Mouse (Mus musculus): Measurements from ENCODE around the gene Bscl2. TPM values are rescaled to one million over a fixed set of nuclear protein-coding genes. Genes with fewer than 3 reads are reported as not detected.
"Not testable (repeated sequence)": the region's sequence is repeated elsewhere in the genome, so short reads cannot be mapped to it uniquely, and the experiment has no call there.

The Bscl2 gene
- polyA plus RNA-seq, 1 experiment: 204 TPM

- DNase-seq: no peak
- TF ChIP-seq CTCF (conservative IDR thresholded peaks at IDR 0.05; ENCODE audit: insufficient read depth, insufficient read length, low read depth, low read length) (no peak), POLR2A (IDR thresholded peaks at IDR 0.05; ENCODE audit: low read depth, low read length) (no peak)
- no peak overlapping the region for H3K27ac ChIP-seq (ENCODE audit: insufficient read depth, low read depth, low read length)
- 90% methylated on average over 9 of the region's 9 CpGs for WGBS
- no peaks in the 10 kb centered on the region; the same call in 1 of the 2 replicates for H3K4me1 ChIP-seq (ENCODE audit: control insufficient read depth, insufficient read depth, low read length)
- H3K4me3 ChIP-seq (ENCODE audit: insufficient read depth, low read depth, low read length): no peak overlapping the region
- no peaks in the 10 kb centered on the region for H3K27me3 ChIP-seq (replicated peaks; ENCODE audit: control insufficient read depth, insufficient read depth, low read length)
- H3K36me3 ChIP-seq (ENCODE audit: control insufficient read depth, insufficient read depth, low read length): peaks cover 2% of the 10 kb centered on the region
These were observed 58.2 kb downstream of the Bscl2 start for GRCm38 (mm10) chr19:8895397-8895960.

GRCm38 (mm10) chr19:8896231-8896630 lies 59.0 kb downstream of the Bscl2 start:
- DNase-seq: not testable (repeated sequence)
- 79% methylated on average over 5 of the region's 5 CpGs for WGBS

GRCm38 (mm10) chr19:8897211-8897864 lies 60.1 kb downstream of the Bscl2 start:
- H3K27ac ChIP-seq (ENCODE audit: insufficient read depth, low read depth, low read length): peak overlapping the region; percentile 43
- WGBS: 17% methylated on average over 21 of the region's 21 CpGs
- H3K36me3 ChIP-seq (ENCODE audit: control insufficient read depth, insufficient read depth, low read length); H3K27me3 ChIP-seq (replicated peaks; ENCODE audit: control insufficient read depth, insufficient read depth, low read length); H3K4me1 ChIP-seq (ENCODE audit: control insufficient read depth, insufficient read depth, low read length): not testable (repeated sequence)
- H3K4me3 ChIP-seq (ENCODE audit: insufficient read depth, low read depth, low read length): peak overlapping the region; percentile 88
- peak; percentile 62 for DNase-seq

More at GRCm38 (mm10) chr19:8896231-8896630, 59.0 kb downstream of the Bscl2 start:
- H3K27me3 ChIP-seq (replicated peaks; ENCODE audit: control insufficient read depth, insufficient read depth, low read length); H3K4me1 ChIP-seq (ENCODE audit: control insufficient read depth, insufficient read depth, low read length); H3K4me3 ChIP-seq (ENCODE audit: insufficient read depth, low read depth, low read length); H3K36me3 ChIP-seq (ENCODE audit: control insufficient read depth, insufficient read depth, low read length); H3K27ac ChIP-seq (ENCODE audit: insufficient read depth, low read depth, low read length): not testable (repeated sequence)

- H3K4me3 ChIP-seq (ENCODE audit: insufficient read depth, low read depth, low read length): peak within 1 kb of the TSS; percentile 88
- no peaks in the 10 kb centered on the region; the same call in 1 of the 2 replicates for H3K4me1 ChIP-seq (ENCODE audit: control insufficient read depth, insufficient read depth, low read length)
- no peaks in the 10 kb centered on the region for H3K27me3 ChIP-seq (replicated peaks; ENCODE audit: control insufficient read depth, insufficient read depth, low read length)
- TF ChIP-seq CTCF (conservative IDR thresholded peaks at IDR 0.05; ENCODE audit: insufficient read depth, insufficient read length, low read depth, low read length): no peak
- peak; percentile 75 for TF ChIP-seq POLR2A (IDR thresholded peaks at IDR 0.05; ENCODE audit: low read depth, low read length)
- under 1% methylated on average over 53 of the region's 53 CpGs for WGBS
- DNase-seq: peak; percentile 98
- peak within 1 kb of the TSS; percentile 83 for H3K27ac ChIP-seq (ENCODE audit: insufficient read depth, low read depth, low read length)
- no peaks in the 10 kb centered on the region; the same call in none of the 2 replicates for H3K36me3 ChIP-seq (ENCODE audit: control insufficient read depth, insufficient read depth, low read length)
These were observed 60.7 kb downstream of the Bscl2 start, which contains the start of gene Ganab for GRCm38 (mm10) chr19:8897865-8898495. Ganab (plus strand) TSS chr19:8898071.

Other genes with a start within 250 kb of the Bscl2 start
- gene Slc22a8, start 246.2 kb upstream of the Bscl2 start, polyA plus RNA-seq (2012; rRNA removed): 526 and 582 TPM in 2 replicates
- 355 and 358 TPM in 2 replicates for gene Slc22a6, start 219.4 kb upstream of the Bscl2 start, polyA plus RNA-seq (2012; rRNA removed)
- 0.53 and 0.62 TPM in 2 replicates for gene Chrm1, start 173.7 kb upstream of the Bscl2 start, polyA plus RNA-seq (2012; rRNA removed)
- gene Slc3a2, start 114.1 kb upstream of the Bscl2 start, polyA plus RNA-seq (2012; rRNA removed): 560 and 573 TPM in 2 replicates
- 28.2 and 29.3 TPM in 2 replicates for gene Wdr74, start 101.6 kb upstream of the Bscl2 start, polyA plus RNA-seq (2012; rRNA removed)
- 0.39 TPM in 1 of 2 replicates, not detected in the other for gene 1700092M07Rik, start 96.7 kb upstream of the Bscl2 start, polyA plus RNA-seq (2012; rRNA removed)
- 51.4 and 59.4 TPM in 2 replicates for gene Stx5a, start 96.1 kb upstream of the Bscl2 start, polyA plus RNA-seq (2012; rRNA removed)
- gene Nxf1, start 80.4 kb upstream of the Bscl2 start, polyA plus RNA-seq (2012; rRNA removed): 84.0 and 89.7 TPM in 2 replicates
- gene Tmem223, start 66.5 kb upstream of the Bscl2 start, polyA plus RNA-seq (2012; rRNA removed): 238 and 291 TPM in 2 replicates
- 105 and 110 TPM in 2 replicates for gene Tmem179b, start 63.0 kb upstream of the Bscl2 start, polyA plus RNA-seq (2012; rRNA removed)
- 10.4 and 12.1 TPM in 2 replicates for gene Taf6l, start 51.0 kb upstream of the Bscl2 start, polyA plus RNA-seq (2012; rRNA removed)
- 60.7 and 72.9 TPM in 2 replicates for gene Polr2g, start 38.9 kb upstream of the Bscl2 start, polyA plus RNA-seq (2012; rRNA removed)
- gene Zbtb3, start 34.9 kb upstream of the Bscl2 start, polyA plus RNA-seq (2012; rRNA removed): 1.4 and 1.6 TPM in 2 replicates
- 15.4 and 18.7 TPM in 2 replicates for gene Ttc9c, start 18.1 kb upstream of the Bscl2 start, polyA plus RNA-seq (2012; rRNA removed)
- 19.3 and 25.5 TPM in 2 replicates for gene Hnrnpul2, start 17.5 kb upstream of the Bscl2 start, polyA plus RNA-seq (2012; rRNA removed)
- 3.5 TPM in 1 of 2 replicates, not detected in the other for gene AC129217.1, start 7.7 kb upstream of the Bscl2 start, polyA plus RNA-seq (2012; rRNA removed)
- 0.29 and 0.83 TPM in 2 replicates for gene Gng3, start 1.7 kb downstream of the Bscl2 start, polyA plus RNA-seq (2012; rRNA removed)
- 0.87 and 1.5 TPM in 2 replicates for gene Lrrn4cl, start 13.3 kb downstream of the Bscl2 start, polyA plus RNA-seq (2012; rRNA removed)
- 121 and 133 TPM in 2 replicates for gene Ubxn1, start 34.0 kb downstream of the Bscl2 start, polyA plus RNA-seq (2012; rRNA removed)
- gene Uqcc3, start 43.5 kb downstream of the Bscl2 start, polyA plus RNA-seq (2012; rRNA removed): 49.4 and 74.7 TPM in 2 replicates
- 1.6 and 2.2 TPM in 2 replicates for gene Lbhd1, start 46.3 kb downstream of the Bscl2 start, polyA plus RNA-seq (2012; rRNA removed)
- gene Gm49403, start 46.5 kb downstream of the Bscl2 start, polyA plus RNA-seq (2012; rRNA removed): not detected in 2 replicates
- gene 1810009A15Rik, start 51.4 kb downstream of the Bscl2 start, polyA plus RNA-seq (2012; rRNA removed): 21.7 and 23.9 TPM in 2 replicates
- not detected in 2 replicates for gene Gm49416, start 51.5 kb downstream of the Bscl2 start, polyA plus RNA-seq (2012; rRNA removed)
- 16.7 and 18.9 TPM in 2 replicates for gene Ints5, start 55.5 kb downstream of the Bscl2 start, polyA plus RNA-seq (2012; rRNA removed)
- gene Ganab, start 60.6 kb downstream of the Bscl2 start, polyA plus RNA-seq (2012; rRNA removed): 130 and 136 TPM in 2 replicates
- gene B3gat3, start 82.9 kb downstream of the Bscl2 start, polyA plus RNA-seq (2012; rRNA removed): 105 and 125 TPM in 2 replicates
- gene Rom1, start 91.9 kb downstream of the Bscl2 start, polyA plus RNA-seq (2012; rRNA removed): 12.0 and 13.9 TPM in 2 replicates
- 35.1 and 35.7 TPM in 2 replicates for gene Eml3, start 92.1 kb downstream of the Bscl2 start, polyA plus RNA-seq (2012; rRNA removed)
- 16.9 and 19.8 TPM in 2 replicates for gene Mta2, start 104.4 kb downstream of the Bscl2 start, polyA plus RNA-seq (2012; rRNA removed)
- gene Tut1, start 116.4 kb downstream of the Bscl2 start, polyA plus RNA-seq (2012; rRNA removed): 14.1 and 14.3 TPM in 2 replicates
- 203 and 236 TPM in 2 replicates for gene Eef1g, start 129.6 kb downstream of the Bscl2 start, polyA plus RNA-seq (2012; rRNA removed)
- 11.9 TPM in 2 replicates for gene Ahnak, start 151.8 kb downstream of the Bscl2 start, polyA plus RNA-seq (2012; rRNA removed)